Mouse (Mus musculus): ENCODE results near the gene Nfia.

- TF ChIP-seq EP300 (IDR thresholded peaks at IDR 0.05; ENCODE audit: low read depth) (no peak), CTCF (IDR thresholded peaks at IDR 0.05; ENCODE audit: low read depth) (no peak)
Measured at GRCm38 (mm10) chr4:98108676-98109016, 336.1 kb downstream of the Nfia start.
